Mouse (Mus musculus) embryonic facial prominence, embryonic 10.5 days (tissue): ENCODE data around the gene 6030408B16Rik. TPM values are rescaled to one million over a fixed set of nuclear protein-coding genes. Genes with fewer than 3 reads are reported as not detected.

Experiments used
- DNase-seq: peaks from one replicate; pipeline ENCODE4 v3.0.0-alpha.2; 2017; ENCODE audit warnings: low spot score
- H3K27ac ChIP-seq: fragments of 300-500 bp; sonication (generic); replicated peaks from 2 replicates; pipeline ENCODE4 v1.5.1; 2016; ENCODE audit warnings: mild to moderate bottlenecking
- H3K27me3 ChIP-seq: fragments of 300-500 bp; sonication (generic); replicated peaks from 2 replicates; pipeline ENCODE4 v1.6.1; 2016; ENCODE audit warnings: low read depth, mild to moderate bottlenecking; ENCODE audit not compliant: poor library complexity, severe bottlenecking
- H3K36me3 ChIP-seq: fragments of 300-500 bp; sonication (generic); replicated peaks from 2 replicates; pipeline ENCODE4 v1.6.1; 2016; ENCODE audit warnings: mild to moderate bottlenecking, moderate library complexity
- H3K4me1 ChIP-seq: fragments of 300-500 bp; sonication (generic); 2 replicates; pipeline ENCODE4 v1.6.1; 2016
- H3K4me3 ChIP-seq: fragments of 300-500 bp; sonication (generic); 2 replicates; pipeline ENCODE4 v1.5.1; 2016; ENCODE audit warnings: mild to moderate bottlenecking, moderate library complexity
- H3K9me3 ChIP-seq: fragments of 300-500 bp; sonication (generic); 2 replicates; pipeline ENCODE4 v1.6.1; 2016; ENCODE audit warnings: mild to moderate bottlenecking
- WGBS: fragments of 180-500 bp; shearing (Covaris S2); methylation state at CpG from one replicate; pipeline ENCODE4 v1.1.7; 2016; 5-methylcytosine and 5-hydroxymethylcytosine counted together
- polyA plus RNA-seq: library from polyadenylated mRNA; unstranded; fragments of >200 nt; fragmentation: Nextera tagmentation; extraction: Ambion mirVana; gene quantifications from 2 replicates; pipeline ENCODE4 v1.2.1, GENCODE M21; 2016

The 6030408B16Rik gene
- polyA plus RNA-seq, 1 experiment from 2014 or later, result 0.71 TPM

DNA sequence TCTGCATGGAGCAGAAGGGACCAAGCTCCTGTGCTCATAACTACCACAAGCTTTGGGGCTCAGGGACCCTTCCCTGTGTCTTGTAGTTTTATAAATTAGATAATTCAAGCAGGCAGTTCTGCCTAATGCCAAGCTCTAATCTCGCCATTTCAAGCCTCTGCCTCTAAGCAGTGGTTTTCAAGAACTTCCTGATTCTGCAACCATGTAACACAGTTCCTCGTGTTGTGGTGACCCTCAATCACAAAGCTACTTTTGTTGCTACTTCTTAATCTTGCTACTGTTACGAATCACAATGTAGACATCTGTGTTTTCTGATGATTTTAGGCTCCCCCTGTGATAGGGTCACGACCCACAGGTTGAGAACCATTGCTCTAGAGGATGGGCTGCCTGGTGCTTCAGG is 40.6 kb downstream of the 6030408B16Rik start:
- WGBS, result 52% methylated on average over 4 of the region's 4 CpGs
- Histone ChIP-seq H3K4me3 (no peak overlapping the region), H3K4me1 (peaks cover 42% of the 10 kb centered on the region), H3K36me3 (no peaks in the 10 kb centered on the region), H3K27me3 (no peaks in the 10 kb centered on the region; the same call in 1 of the 2 replicates), H3K9me3 (no peaks in the 10 kb centered on the region), H3K27ac (no peak overlapping the region)
- DNase-seq, result no peak

DNA sequence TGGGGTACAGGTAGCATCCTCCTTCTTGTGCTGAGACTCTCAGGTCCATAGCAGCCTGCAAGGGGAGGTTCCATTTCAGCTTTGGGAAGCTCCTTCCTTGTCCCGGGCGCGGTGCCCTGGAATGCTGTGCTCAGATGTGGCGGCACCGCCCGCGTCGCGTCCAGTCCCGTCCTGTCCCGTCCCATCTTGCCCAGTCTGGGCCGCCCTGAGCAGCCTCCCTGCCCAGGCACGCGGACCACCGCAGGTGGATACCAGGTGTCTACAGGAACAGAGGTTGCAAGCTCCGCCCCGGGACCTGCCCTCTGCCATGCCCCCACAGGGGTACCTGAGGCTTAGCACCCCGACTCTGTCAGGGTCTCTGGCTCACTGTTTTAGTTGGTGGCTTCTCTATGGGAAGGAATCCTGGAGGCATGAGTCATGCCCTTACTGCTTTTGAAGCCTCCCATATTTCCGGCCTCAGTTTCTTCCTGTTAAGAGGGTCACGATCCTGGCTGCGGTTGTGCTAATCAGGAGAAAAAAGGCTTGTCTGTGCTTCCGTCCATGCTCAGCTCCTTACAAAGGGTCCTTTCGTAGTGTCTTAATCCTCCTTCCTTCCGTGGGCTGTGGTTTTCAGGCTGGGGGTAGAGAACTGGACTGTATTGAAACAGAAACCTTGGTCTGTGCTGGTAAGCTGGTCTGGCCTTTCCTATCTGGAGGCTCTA is 43.6 kb downstream of the 6030408B16Rik start:
- no peaks in the 10 kb centered on the region for H3K9me3 ChIP-seq
- WGBS, result 39% methylated on average over 24 of the region's 24 CpGs
- DNase-seq, result peak; percentile 50
- H3K4me1 ChIP-seq, result peaks cover 37% of the 10 kb centered on the region
- peak overlapping the region; percentile 63; the same call in 1 of the 2 replicates for H3K27ac ChIP-seq
- H3K27me3 ChIP-seq, result no peaks in the 10 kb centered on the region; the same call in 1 of the 2 replicates
- H3K36me3 ChIP-seq, result no peaks in the 10 kb centered on the region
- no peak overlapping the region for H3K4me3 ChIP-seq

DNA sequence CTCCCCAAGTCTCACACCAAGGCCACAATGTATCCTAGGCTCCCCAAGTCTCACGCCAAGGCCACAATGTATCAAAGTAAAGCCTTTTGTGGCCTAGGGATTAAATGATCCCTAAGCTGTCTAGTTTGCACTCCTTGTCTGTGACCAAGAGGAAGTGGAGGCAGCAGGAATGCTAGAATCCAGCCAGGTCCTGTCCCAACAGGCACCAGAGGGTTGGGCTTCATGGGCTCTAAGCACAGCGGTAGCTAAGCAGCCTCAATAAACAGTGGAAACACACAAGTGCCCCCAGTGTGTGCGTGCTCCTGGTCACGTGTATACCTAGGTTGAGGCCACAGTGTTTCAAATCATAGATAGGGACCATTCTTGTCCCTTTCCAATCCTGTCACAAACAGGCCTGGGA is 45.3 kb downstream of the 6030408B16Rik start:
- no peaks in the 10 kb centered on the region for H3K9me3 ChIP-seq
- peaks cover 28% of the 10 kb centered on the region for H3K4me1 ChIP-seq
- no peaks in the 10 kb centered on the region for H3K36me3 ChIP-seq
- H3K27ac ChIP-seq, result peak overlapping the region; percentile 27
- H3K4me3 ChIP-seq, result no peak overlapping the region
- DNase-seq, result no peak
- WGBS, result 81% methylated on average over 4 of the region's 4 CpGs
- no peaks in the 10 kb centered on the region; the same call in 1 of the 2 replicates for H3K27me3 ChIP-seq

DNA sequence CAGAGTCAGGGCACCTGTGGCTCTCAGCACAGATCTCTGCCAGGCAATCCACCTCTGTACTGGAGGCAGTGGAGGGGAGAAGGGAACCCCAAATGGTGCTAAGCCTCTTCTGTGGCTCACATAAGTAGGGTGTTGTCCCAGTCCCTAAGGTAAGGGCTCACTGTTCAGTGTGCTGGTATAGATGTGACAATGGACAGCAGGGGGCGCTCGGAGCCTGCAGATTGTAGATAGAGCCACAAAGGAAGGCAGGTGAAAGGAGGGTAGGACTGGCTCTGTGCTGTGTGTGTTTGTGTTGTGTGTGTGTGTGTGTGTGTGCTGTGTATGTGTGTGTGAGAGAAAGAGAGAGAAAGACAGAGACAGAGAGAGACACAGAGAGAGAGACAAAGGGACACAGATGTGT is 46.5 kb downstream of the 6030408B16Rik start:
- no peaks in the 10 kb centered on the region for H3K36me3 ChIP-seq
- no peaks in the 10 kb centered on the region; the same call in 1 of the 2 replicates for H3K27me3 ChIP-seq
- H3K4me3 ChIP-seq, result no peak overlapping the region
- WGBS, result 0% methylated on average over 2 of the region's 2 CpGs
- H3K4me1 ChIP-seq, result peaks cover 28% of the 10 kb centered on the region
- H3K9me3 ChIP-seq, result no peaks in the 10 kb centered on the region
- DNase-seq, result peak; percentile 89
- H3K27ac ChIP-seq, result no peak overlapping the region

DNA sequence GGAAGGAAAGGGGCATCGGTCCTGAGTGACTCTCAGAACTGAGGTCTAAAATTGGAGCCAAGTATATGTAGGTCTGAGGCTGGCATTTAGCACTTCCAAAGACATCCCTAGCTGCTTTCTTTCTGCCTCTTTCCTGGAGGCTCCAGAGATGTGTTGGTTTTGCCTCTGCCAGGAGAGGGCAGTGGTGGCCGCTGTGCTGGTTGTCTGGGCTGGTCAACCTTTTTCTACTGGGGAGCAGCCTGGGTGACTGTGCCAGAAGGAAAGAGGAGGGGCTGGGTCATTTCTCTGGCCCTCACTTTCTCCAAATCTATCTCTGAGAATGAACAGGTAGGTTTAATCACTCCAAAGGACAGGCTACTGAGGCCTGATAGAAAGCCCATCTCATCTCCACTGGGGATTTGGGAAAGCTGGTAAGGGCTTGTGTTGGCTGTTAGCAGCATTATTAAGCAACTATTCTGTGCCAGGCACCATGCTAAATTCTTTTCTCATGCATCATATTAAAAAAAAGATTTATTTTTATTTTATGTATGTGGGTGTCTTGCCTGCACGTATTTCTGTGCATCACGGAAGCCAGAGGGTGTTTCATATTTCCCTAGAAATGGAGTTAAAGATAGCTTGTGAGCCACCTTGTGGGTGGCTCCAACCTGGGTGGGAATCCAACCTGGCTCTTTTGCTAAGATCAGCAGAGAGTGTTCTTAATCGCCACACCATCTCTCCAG is 48.9 kb downstream of the 6030408B16Rik start:
- Histone ChIP-seq H3K9me3 (no peaks in the 10 kb centered on the region), H3K4me3 (no peak overlapping the region), H3K36me3 (no peaks in the 10 kb centered on the region), H3K4me1 (peaks cover 14% of the 10 kb centered on the region), H3K27me3 (no peaks in the 10 kb centered on the region; the same call in 1 of the 2 replicates), H3K27ac (no peak overlapping the region)
- no peak for DNase-seq
- 66% methylated on average over 5 of the region's 5 CpGs for WGBS

Other genes starting within 250 kb of the 6030408B16Rik start
- gene Gm47841, start 245.8 kb upstream of the 6030408B16Rik start, polyA plus RNA-seq, result not detected in 2 replicates
- 1.2 and 1.7 TPM in 2 replicates for gene Fignl2, start 214.6 kb upstream of the 6030408B16Rik start, polyA plus RNA-seq
- 0.10 TPM in 1 of 2 replicates, not detected in the other for gene Ankrd33, start 177.5 kb upstream of the 6030408B16Rik start, polyA plus RNA-seq
- gene Acvrl1, start 164.7 kb upstream of the 6030408B16Rik start, polyA plus RNA-seq, result 10.3 and 10.6 TPM in 2 replicates
- 5.5 and 6.2 TPM in 2 replicates for gene Acvr1b, start 119.1 kb upstream of the 6030408B16Rik start, polyA plus RNA-seq
- gene Grasp, start 69.0 kb upstream of the 6030408B16Rik start, polyA plus RNA-seq, result 5.3 and 6.7 TPM in 2 replicates
- gene Nr4a1, start 38.9 kb upstream of the 6030408B16Rik start, polyA plus RNA-seq, result 4.7 and 5.3 TPM in 2 replicates
- 86.5 and 91.5 TPM in 2 replicates for gene Atg101, start 8.9 kb upstream of the 6030408B16Rik start, polyA plus RNA-seq
- 0.04 and 0.16 TPM in 2 replicates for gene Krt80, start 77.0 kb downstream of the 6030408B16Rik start, polyA plus RNA-seq
- gene Krt7, start 117.8 kb downstream of the 6030408B16Rik start, polyA plus RNA-seq, result 16.2 and 17.4 TPM in 2 replicates
- gene Krt87, start 145.6 kb downstream of the 6030408B16Rik start, polyA plus RNA-seq, result 0.12 TPM in 1 of 2 replicates, not detected in the other
- gene Krt88, start 154.5 kb downstream of the 6030408B16Rik start, polyA plus RNA-seq, result not detected in 2 replicates
- not detected in 2 replicates for gene Krt81, start 170.5 kb downstream of the 6030408B16Rik start, polyA plus RNA-seq
- not detected in 2 replicates for gene Krt86, start 180.3 kb downstream of the 6030408B16Rik start, polyA plus RNA-seq
- gene Krt83, start 198.3 kb downstream of the 6030408B16Rik start, polyA plus RNA-seq, result not detected in 2 replicates
- gene Gm49425, start 224.0 kb downstream of the 6030408B16Rik start, polyA plus RNA-seq, result not detected in 2 replicates
- gene Krt84, start 239.6 kb downstream of the 6030408B16Rik start, polyA plus RNA-seq, result not detected in 2 replicates